Mouse (Mus musculus): Measurements from ENCODE around the gene Fpr3. TPM values are rescaled to one million over a fixed set of nuclear protein-coding genes. Genes with fewer than 3 reads are reported as not detected.
"Not testable (repeated sequence)": the region's sequence is repeated elsewhere in the genome, so short reads cannot be mapped to it uniquely, and the experiment has no call there.

The Fpr3 gene
- total RNA-seq (2021), result not detected

DNA sequence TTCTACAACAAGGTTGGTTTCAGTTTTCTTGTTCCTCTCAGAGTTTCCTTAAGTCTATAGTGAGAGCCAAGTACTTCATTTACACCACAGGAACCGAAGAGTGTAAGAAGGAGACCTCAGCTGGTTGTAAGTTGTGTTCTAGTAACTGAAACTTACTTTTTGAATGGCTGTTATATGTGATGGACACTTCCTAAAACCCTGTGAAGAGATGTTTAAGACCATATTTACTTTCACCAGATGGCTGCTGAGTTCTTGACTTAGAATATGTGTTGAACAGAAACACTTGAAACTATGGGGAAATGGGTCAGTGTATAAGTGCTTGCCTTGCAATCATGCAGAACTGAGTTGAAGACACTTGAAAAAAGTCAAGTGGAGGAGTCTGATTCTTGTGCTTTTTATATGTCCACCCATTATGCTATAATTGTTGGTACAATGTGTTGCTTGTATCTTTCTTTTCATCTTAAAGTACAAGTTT is at the start of gene Fpr3, which contains the start of gene Fpr2:
Gene Fpr3 (plus strand): TSS at position 79 of the 475 bp plus-strand sequence.
Gene Fpr2 (plus strand): TSS at position 51 of the 475 bp plus-strand sequence.
- intact Hi-C loops (cut with DNase I), result no loop called here
- DNase-seq (ENCODE audit: low spot score), result no peak

DNA sequence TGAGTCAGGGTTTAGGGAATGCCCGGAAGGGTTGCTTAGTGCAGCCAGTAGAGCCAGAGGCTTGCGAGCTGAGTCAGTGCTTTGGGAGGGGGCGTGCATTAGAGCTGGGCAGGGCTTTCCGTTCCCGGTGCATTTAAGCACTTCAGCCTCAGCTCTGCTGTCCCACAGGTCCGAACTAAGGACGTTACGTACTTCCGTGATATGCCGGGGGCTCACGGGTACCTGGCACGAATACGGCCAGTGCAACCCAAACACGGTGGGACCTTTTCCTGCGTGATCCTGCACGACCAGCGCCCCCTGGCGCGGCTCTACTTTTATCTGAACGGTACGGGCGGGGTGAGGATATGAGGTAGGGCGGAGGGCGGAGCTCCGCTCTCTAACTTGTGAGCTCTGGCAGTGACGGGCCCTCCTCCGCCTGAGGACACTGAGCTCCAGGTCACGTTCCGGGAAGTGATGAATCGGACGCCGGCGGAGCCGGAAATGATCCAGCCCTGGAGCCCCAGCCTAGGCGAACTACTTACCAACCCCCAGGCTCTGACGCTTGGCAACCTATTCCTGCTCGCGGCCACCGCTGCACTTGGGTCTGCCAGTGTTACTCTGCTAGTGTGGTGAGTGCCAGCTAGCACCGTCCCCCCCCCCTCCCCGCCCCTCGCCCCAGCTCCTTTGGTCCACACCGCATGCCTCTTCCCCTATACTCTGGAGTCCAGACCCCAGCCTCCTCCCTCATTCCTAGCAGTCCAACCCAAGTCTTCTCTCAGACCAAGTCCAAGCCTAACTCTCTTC is 49.5 kb upstream of the Fpr3 start:
- peak; percentile 98 for DNase-seq (ENCODE audit: low spot score)
- intact Hi-C loops (cut with DNase I), result loop anchor here (5.0 to 10.0 kb wide), 4 partner anchors 51 to 463 kb away; partner anchors contain the start of gene Riok2

DNA sequence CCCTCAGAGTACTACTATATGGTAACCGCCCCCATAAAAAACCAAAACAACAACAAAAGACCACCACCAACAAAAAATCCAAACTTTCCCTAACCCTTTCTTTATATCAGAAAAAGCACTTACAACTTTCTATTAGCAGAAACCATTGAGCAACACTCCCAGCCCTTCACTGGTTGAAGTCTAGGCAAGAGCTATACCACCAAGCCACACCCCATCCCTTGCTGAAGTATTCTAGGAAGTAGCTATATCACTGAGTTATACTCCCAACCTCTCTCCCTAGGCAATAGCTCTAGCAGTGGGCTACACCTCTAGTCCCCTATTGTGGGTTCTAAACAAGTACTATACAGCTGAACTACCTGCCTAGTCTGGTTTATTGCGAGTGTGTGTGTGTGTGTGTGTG is 48.4 kb upstream of the Fpr3 start:
- intact Hi-C loops (cut with DNase I), result loop anchor here (5.0 to 10.0 kb wide), 4 partner anchors 52 to 464 kb away; partner anchors contain the start of gene Riok2
- no peak for DNase-seq (ENCODE audit: low spot score)

DNA sequence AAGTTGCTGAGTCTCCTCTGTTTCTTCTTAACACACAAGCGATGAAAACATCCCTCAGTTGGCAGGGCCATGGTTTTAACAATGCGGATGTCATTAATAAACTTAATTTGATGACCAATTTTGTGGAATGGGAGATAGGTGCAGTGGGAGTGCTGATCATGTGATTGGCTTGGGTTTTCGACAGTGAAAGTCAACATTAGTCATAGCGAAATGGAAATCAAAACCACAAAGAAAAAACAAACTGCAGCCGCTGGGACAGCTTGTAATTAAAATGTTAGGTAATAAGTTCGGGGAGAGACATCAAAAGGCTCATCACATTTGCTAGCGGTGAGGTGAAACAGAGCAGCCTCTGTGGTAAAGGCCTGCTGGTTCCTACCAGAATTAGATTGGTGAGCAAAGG is 46.9 kb upstream of the Fpr3 start:
- no peak for DNase-seq (ENCODE audit: low spot score)
- intact Hi-C loops (cut with DNase I), result loop anchor here (2.0 kb wide), 1 partner anchor 14 kb away; the partner anchor contains the start of gene Spaca6

DNA sequence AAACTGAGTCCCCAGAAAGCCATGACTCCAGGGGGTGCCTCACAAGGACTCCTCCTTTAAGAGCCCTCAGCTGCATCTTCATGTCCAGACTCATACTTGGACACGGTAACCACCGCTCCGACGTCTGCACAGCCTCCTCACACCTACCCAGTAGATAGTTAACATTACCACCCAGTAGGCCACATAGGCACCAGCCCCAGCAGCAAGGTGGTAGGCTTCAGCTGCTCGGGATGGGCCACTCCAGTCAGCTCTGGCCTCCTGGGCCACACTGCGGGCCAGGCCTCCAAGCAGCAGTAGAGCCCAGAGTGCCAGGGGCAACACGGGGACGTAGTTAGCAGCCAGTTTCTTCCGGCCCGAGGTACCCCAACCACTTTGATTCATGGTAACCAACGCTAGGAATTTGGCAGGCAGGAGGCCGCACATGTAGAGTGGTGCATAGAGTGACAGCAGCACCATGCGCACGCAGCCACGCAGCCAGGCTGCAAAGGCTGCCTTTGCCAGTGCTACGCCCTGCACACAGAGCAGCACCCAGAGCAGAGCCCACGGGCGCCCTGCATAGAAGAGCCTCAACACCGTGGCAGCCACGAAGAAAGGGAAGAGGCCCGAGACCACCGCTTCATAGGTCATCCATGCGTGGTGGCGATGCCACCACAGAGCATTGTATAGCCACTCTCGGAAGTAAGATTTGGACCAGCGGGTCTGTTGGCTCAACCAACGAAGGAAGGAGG is 44.0 kb upstream of the Fpr3 start:
- intact Hi-C loops (cut with DNase I), result no loop called here
- DNase-seq (ENCODE audit: low spot score), result no peak

DNA sequence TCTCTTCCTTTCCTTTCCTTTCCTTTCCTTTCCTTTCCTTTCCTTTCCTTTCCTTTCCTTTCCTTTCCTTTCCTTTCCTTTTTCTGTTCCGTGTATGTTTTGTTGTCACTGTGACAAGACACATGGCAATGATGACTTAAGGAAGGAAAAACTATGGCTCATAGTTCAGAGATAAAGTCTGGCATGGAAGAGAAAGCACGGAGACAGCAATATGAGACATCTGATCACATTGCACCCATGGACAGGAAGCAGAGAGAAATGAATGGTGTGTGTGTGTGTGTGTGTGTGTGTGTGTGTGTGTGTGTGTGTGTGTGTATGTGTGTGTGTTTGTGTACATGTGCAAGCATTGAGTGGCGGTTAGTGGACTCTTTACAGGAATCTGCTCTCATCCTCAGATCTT is 43.0 kb upstream of the Fpr3 start:
- intact Hi-C loops (cut with DNase I); DNase-seq (ENCODE audit: low spot score): not testable (repeated sequence)

DNA sequence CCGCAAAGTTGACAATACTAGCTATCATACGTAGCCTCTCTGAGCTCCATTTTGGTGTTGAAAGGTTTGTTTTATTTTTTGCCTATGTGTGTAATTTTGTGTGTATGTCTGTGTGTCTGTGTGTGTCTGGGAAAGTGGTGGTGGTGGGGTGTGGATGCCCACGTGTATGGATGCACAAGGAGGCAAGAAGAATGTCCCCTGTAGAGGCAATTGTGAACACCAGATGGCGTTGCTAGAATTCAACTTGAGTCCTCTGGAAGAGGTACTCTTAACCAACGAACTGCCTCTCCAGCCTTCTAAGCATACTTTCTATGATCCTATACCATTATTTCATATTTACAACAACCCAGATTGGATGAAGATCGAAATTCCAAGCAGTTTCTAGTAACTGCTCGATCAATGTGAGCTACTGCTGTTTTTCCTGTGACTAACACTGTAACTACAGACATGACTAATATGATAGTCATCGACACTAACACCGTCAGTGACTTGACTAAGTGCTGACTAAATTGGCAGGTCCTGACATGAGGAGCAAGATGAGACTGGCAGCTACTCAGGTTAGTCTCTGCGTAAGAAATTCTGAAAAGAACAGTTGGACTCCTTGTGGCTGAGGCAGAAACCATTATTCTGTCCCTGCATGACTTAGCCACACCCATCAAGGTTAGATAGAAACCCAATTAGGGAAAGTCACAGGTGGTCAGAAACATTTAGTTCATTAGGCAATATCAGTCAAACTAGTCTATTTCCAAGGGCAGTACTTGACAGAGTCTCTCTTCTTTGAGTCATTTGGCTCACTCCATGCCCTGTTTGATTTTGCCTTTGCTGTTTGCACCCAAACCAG is 42.2 kb upstream of the Fpr3 start:
- no peak for DNase-seq (ENCODE audit: low spot score)
- intact Hi-C loops (cut with DNase I), result no loop called here

DNA sequence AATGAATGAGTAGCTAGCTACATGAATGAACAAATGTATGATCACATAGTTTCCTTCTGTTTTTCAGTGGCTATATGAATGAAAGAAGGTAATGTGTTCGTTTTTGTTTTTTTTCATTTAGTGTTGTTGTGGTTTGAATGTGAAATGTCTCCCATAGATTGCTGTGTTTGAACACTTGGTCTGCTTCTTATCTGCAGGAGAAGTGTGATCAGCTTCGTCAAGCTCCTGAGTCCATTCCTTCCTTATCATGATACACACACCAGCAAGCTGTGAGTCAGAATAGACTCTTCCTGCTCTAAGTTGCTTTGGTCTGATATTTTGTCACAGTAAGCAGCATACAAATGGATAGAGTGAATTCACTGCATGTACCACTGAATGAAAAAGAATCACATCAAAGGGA is 38.7 kb upstream of the Fpr3 start:
- intact Hi-C loops (cut with DNase I), result no loop called here
- no peak for DNase-seq (ENCODE audit: low spot score)

DNA sequence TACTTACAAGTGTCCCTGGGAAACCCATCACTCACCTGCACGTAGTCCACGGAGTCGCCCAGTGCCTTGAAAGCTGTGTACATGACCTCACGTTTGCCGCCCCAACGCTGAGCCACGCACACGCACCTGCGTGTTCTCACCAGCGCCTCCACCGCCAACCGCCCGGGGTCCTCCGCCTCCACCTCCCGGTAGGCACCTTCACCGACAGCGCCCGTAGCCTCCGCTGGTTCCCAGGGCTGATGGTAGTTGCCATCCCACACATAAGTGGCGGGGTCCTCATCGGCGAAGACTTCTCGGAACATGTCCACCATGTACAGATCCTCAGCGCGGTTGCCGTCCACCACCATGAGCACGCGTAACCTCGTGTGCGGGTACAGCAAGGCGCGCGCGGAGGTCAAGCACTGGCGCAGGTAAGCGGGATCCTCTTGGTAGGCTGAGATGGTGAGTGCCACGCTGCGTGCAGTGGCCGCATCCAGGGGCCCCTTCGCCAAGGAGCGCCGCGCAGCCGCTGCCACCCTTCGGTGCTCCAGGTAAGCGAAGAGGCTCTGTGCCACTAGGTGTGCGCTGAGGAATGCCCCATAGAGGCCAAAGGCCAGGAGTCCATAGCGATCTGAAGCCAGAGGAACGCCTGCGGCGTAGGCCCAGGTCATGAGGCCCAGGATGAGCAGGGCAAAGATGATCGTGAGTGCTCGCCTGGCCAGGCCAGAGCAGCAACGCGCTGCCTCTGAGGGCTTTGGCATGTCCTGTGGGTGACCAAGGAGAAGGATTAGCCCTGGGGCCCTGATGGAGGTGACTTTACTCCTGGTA is 37.5 kb upstream of the Fpr3 start:
- intact Hi-C loops (cut with DNase I), result no loop called here

DNA sequence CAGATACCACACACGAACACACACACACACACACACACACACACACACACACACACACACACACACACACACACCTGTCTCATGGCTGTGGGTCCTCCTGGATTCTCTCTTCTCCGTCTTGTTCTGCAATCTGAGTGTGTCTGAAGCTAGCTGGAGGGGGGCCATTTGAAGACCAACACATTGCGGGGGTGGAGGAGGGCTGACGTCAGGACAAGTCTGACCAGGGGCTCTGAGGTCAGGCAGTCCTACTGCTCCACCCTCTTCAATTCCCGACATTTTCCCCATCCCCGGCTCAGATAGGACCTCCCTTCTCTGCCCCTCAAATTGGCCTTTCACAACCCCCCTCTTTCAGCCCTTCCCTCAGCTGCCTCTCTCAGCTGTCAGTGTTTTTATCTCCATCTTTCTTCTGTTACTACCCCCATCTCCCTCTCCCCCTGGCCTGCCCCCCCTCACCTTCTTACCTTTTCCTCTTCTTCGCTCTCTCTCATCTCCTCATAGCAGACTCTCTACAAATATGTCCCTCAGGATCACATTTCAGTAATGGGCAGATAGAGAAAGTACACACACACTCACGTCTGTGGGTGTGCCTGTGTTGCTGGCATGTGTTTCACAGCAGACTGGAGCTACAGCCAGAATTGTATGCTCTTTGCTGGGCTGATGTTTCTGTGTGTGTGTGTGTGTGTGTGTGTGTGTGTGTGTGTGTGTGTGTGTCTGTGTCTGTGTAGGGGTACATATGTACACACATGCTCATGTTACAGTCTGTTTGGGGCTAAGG is 32.4 kb upstream of the Fpr3 start, which contains the start of gene Has1:
Gene Has1 (minus strand): TSS at position 142 of the 775 bp plus-strand sequence.
- intact Hi-C loops (cut with DNase I), result no loop called here
- DNase-seq (ENCODE audit: low spot score), result no peak

More for the DNA sequence above, 37.5 kb upstream of the Fpr3 start:
- DNase-seq (ENCODE audit: low spot score), result no peak

DNA sequence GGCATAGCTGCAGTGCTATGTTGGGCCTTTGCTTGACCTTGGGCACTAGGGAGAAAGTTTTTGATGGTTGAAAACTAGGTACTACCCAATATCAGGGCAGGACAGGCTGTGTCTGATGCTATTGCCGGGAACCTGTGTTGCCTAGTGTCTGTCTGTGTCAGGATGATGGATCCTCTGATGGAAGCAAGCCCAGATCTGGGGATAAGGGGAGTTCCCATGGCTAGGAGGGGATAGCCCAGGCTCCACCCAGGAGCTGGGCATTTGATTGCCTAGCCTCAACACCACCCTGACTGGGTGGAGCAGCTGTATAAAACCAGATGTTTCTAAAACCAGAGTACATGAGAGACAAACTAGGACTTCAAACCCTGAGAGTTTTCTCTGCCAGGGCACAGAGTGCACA is 31.0 kb upstream of the Fpr3 start:
- intact Hi-C loops (cut with DNase I), result no loop called here
- DNase-seq (ENCODE audit: low spot score), result no peak

DNA sequence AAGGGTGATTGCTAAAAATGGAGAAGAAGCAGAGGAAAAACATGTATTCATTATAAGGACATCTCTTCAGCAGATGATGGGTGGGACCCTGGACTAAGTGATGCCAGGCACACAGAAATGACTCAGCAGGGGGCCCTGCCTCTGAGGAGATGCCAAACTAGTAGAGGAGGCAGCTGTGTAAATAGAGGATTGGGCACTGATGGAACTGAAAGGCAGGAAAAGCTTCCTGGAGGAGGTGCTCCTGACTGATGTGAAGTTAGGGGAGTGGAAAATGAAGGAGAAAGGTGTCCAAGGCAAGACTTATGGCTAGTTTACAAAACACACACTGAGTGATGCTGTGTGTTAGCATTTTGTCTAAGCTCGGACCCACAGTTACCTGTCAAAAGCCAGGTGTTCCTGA is 30.2 kb upstream of the Fpr3 start:
- intact Hi-C loops (cut with DNase I), result no loop called here
- no peak for DNase-seq (ENCODE audit: low spot score)

DNA sequence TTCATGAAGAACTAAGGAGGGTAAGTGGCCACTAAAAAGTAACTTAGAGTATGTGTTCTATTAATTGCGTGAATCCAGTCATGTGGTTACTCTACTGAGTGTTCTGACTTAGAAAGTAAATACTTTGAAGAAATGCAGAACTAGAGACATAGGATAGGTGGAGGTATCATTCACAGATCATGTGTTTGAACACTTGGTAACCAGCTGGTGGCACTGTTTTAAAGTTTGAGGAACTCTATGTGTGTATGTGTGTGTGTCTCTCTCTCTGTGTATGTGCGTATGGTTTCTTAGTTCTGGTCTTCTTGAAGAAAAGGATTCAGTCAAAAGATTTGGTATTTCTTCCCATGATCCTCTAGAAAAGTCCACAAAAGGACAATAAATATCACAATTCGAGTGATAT is 27.5 kb upstream of the Fpr3 start:
- DNase-seq (ENCODE audit: low spot score), result no peak
- intact Hi-C loops (cut with DNase I), result no loop called here

DNA sequence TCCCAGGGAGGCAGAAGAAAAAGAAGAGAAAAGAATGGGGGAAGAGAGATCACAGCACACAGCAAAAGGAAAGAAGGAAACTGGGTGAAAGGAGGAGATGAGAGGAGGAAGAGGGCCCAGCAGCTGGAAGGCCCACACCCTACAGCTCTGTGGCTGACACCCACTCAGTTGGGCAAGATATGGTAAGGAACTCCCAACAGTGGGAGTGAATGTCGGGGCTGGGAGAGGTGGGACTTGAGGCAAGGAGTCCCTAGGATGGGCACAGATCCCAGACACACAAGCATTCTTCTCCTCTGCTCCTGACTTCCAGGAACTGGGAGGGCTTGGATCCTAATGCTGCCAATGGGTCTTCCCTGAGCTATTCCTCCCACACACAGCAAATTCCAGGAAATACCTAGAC is 25.3 kb upstream of the Fpr3 start:
- intact Hi-C loops (cut with DNase I), result no loop called here
- DNase-seq (ENCODE audit: low spot score), result no peak

DNA sequence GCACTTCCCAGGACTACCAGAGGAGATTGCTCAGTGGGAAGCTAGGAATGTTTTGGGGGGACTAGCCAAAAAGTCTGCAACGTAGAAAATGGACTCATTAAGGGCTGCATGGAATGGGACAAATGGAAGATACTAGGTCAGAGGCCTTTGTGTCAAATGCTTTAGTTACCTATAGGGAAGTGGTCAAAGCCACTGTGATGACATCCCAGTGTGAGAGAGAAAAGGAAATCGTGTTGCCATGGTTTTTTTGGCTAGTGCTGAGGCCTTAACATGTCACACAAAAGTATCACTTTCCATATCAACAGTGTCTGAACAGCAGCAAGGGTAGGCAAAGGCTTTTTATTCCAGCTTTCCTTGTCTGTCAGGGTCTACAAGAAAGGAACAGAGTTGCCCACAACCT is 22.5 kb upstream of the Fpr3 start:
- intact Hi-C loops (cut with DNase I), result no loop called here
- no peak for DNase-seq (ENCODE audit: low spot score)

DNA sequence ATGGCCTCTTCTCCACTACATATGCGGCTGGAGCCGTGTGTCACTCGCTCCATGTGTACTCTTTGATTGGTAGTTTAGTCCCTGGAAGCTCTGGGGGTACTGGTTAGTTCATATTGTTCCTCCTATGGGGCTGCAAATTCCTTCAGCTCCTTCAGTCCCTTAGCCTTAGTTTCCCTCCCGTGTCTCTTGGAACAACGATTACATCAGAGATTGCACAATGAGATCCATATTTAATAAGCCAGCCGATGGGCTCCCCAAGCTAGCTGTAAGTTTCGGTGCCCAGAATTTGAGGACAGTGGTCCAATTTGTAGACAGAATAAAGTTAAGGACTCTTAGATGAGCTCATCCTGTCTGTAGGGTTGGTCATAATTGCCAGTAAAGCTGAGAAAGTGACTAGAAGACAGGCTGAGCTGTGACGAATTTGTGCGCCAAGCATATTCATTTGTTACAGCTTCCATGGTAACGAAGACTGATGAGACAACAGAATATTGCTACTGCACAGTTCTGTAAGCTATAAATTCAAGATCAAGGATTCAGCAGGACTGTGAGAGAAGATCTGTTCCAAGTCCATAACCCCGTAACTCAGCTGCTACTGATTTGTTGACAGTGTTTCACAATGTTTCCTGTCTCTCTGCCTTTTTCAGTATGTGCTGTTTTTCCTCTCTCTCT is 20.7 kb upstream of the Fpr3 start:
- intact Hi-C loops (cut with DNase I), result no loop called here
- no peak for DNase-seq (ENCODE audit: low spot score)

DNA sequence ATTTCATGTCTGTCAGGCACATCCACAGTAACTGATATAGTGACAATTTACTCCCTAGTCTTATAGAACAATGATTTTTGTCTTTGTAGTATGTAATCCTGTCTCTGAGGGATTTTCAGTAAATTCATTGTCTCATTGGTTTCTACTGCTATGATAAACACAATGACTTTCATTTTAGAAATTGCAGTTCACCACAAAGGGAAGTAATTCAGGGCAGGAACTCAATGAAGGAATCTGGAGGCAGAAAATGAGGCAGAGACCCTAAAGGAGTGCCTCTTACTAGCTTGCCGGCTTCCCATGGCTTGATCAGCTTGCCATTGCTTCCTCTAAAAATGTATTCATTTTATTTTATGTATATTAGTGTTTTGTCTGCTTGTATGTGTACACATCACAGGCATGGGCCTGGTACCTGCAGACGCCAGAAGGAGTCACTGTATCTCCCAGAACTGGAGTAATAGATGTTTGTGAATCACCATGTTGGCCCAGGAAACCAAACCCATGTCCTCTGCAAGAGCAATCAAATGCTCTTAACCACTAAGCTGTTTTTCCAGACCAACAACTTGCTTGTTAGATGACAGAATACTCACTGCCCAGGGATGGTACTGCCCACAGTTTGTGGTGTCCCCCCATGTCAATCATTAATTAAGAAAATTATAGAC is 16.6 kb upstream of the Fpr3 start:
- DNase-seq (ENCODE audit: low spot score), result no peak
- intact Hi-C loops (cut with DNase I), result no loop called here

DNA sequence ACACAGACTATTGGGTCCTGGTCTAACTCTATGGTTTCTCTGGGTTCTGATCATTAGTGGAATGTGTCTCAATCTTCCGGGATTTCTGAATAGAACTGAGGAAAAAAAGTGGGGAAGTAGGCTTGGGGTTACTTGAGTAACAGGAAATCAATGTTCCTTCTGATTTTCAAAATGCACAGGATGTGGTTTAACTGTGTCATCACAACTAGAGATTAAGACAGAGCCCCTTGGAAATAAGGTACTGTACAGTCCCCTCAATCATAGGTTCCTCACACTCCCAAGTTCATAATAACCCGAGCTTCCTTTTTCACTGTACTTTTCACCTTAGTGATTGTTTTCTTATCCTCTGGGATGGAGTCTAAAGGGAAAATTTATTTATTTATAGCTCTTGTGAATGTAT is 16.0 kb upstream of the Fpr3 start:
- DNase-seq (ENCODE audit: low spot score), result no peak
- intact Hi-C loops (cut with DNase I), result no loop called here

Measured in heart, postnatal 25 days (tissue).